Mouse (Mus musculus) midbrain, embryonic 12.5 days (tissue): ENCODE results near the gene Abhd12. TPM values are rescaled to one million over a fixed set of nuclear protein-coding genes. Genes with fewer than 3 reads are reported as not detected.

Experiments
- ATAC-seq: fragments of 200-750 bp; cut with Nextera tagmentation; 2 replicates; pipeline ENCODE4 v1.8.0; 2017; ENCODE audit warnings: low read depth, moderate TSS enrichment, moderate library complexity; ENCODE audit not compliant: low FRiP score
- H3K27ac ChIP-seq: fragments of 300-500 bp; sonication (generic); replicated peaks from 2 replicates; pipeline ENCODE4 v1.5.1; 2016; ENCODE audit warnings: mild to moderate bottlenecking
- H3K27me3 ChIP-seq: fragments of 300-500 bp; sonication (generic); 2 replicates; pipeline ENCODE4 v1.6.1; 2016; ENCODE audit warnings: mild to moderate bottlenecking
- H3K36me3 ChIP-seq: fragments of 300-500 bp; sonication (generic); 2 replicates; pipeline ENCODE4 v1.6.1; 2016
- H3K4me1 ChIP-seq: fragments of 300-500 bp; sonication (generic); 2 replicates; pipeline ENCODE4 v1.6.1; 2016
- H3K4me2 ChIP-seq: fragments of 300-500 bp; sonication (generic); replicated peaks from 2 replicates; pipeline ENCODE4 v1.6.1; 2016; ENCODE audit warnings: mild to moderate bottlenecking, moderate library complexity
- H3K4me3 ChIP-seq: fragments of 300-500 bp; sonication (generic); 2 replicates; pipeline ENCODE4 v1.5.1; 2016; ENCODE audit warnings: mild to moderate bottlenecking
- H3K9ac ChIP-seq: fragments of 300-500 bp; sonication (generic); replicated peaks from 2 replicates; pipeline ENCODE4 v1.6.1; 2016; ENCODE audit warnings: mild to moderate bottlenecking, moderate library complexity
- H3K9me3 ChIP-seq: fragments of 300-500 bp; sonication (generic); 2 replicates; pipeline ENCODE4 v1.6.1; 2016; ENCODE audit warnings: mild to moderate bottlenecking
- WGBS: fragments of 180-500 bp; shearing (Covaris S2); methylation state at CpG from one replicate; pipeline ENCODE4 v1.1.7; 2016; 5-methylcytosine and 5-hydroxymethylcytosine counted together
- polyA plus RNA-seq: library from polyadenylated mRNA; unstranded; fragments of >200 nt; fragmentation: Nextera tagmentation; extraction: Ambion mirVana; gene quantifications from 2 replicates; pipeline ENCODE4 v1.2.1, GENCODE M21; 2016

Gene Abhd12
- polyA plus RNA-seq, 1 experiment from 2014 or later = 65.5 TPM

DNA sequence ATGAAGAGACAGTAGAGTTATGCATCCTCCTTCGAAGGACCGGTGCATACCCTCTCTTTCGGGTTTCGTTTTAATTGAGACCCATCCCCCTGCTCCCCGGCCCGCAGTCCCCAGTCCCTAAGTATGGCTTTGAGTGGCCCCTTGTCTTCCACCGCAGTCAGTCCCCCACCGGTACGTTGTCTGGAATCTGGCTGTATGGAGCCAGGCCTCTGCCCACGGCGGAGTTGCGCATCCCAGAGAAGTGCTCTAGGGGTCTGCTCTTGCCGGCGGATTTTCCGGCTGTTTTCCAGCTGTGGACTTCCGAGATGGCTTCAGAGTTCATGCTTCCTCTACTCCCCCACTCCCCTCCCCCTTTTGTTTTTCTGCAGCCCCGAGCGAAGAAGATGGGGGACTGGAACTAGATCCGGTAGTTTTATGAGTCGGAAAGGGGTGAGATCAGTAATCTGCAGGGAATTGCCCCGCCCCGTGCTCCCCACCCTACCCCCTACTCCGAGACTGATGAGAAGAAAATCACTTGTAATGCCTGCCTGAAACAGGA, 117.2 kb downstream of the Abhd12 start:
- Histone ChIP-seq H3K4me2 (peak overlapping the region; percentile 96), H3K27me3 (peaks cover 8% of the 10 kb centered on the region), H3K9ac (peak overlapping the region; percentile 72), H3K4me3 (peak overlapping the region; percentile 81), H3K36me3 (0 out of 2 replicates have a peak, but pooled peaks cover 2% of the 10 kb centered on the region), H3K9me3 (no peaks in the 10 kb centered on the region), H3K4me1 (peaks cover 17% of the 10 kb centered on the region), H3K27ac (peak overlapping the region; percentile 54; the same call in 1 of the 2 replicates)
- 1% methylated on average over 23 of the region's 23 CpGs for WGBS
- peak; percentile 13 for ATAC-seq

DNA sequence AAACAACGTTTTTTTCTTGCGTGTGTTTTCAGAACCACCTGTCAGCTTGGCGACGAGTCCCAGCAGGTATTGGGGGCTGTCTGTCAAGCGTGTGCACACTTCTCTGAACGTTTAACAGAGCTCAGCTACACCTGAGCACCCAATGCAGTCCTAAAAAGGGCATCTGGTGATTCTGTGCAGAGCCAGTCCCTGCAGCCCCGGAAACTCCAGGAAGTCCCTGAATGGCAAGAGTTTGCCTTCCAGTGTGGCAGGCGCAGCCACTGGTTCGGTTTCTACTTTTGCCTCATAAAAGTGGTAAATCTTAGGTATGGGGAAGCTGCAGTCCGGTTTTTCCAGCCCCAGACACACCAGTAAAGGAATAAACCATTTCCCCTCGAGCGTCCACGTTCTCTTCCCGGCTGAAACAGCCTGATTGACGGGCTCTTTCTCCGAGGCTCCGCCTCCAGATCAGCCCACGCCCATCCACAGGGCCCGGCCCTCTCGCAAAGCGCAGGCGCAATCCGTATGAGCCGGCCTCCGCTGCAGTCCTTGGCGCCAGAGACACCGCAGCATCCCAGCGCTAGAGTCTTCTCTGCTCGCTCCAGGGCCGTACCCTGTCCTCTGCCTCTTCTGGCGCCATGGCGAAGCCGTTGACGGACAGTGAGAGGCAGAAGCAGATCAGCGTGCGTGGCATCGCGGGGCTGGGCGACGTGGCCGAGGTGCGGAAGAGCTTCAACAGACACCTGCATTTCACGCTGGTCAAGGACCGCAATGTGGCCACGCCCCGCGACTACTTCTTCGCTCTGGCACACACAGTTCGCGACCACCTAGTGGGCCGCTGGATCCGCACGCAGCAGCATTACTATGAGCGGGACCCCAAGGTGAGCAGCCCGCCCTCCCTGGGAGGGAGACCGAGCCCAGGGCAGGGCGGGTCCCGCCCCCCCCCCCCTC, 118.0 kb downstream of the Abhd12 start, which contains the start of gene Pygb:
Gene Pygb, plus strand, starts transcription at position 485 of the 930 bp plus-strand sequence.
- Histone ChIP-seq H3K27ac (peak within 1 kb of the TSS; percentile 54), H3K4me2 (peak within 1 kb of the TSS; percentile 96), H3K27me3 (peaks cover 8% of the 10 kb centered on the region), H3K9me3 (no peaks in the 10 kb centered on the region), H3K4me3 (peak within 1 kb of the TSS; percentile 81), H3K36me3 (no peaks in the 10 kb centered on the region), H3K9ac (peak within 1 kb of the TSS; percentile 72), H3K4me1 (peaks cover 17% of the 10 kb centered on the region)
- ATAC-seq = peak; percentile 97
- WGBS = 2% methylated on average over 54 of the region's 58 CpGs

DNA sequence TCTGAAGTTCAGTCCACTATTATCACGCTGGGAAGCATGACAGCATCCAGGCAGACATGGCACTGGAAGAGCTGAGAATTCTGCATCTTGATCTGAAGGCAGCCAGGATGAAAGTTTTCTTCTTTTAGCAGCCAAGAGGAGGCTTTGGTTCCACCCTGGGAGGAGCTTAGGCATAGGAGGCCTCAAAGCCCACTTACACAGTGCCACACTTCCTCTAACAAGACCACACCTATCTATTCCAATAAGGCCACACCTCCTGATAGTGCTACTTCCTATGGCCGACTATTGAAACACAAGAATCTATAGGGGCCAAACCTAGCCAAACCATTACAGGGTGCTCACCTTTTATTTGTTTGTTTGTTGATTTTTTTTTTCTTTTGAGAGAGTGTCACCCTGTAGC, 121.7 kb downstream of the Abhd12 start:
- WGBS = 76% methylated on average over 2 of the region's 2 CpGs
- Histone ChIP-seq H3K4me3 (no peak overlapping the region), H3K27me3 (peaks cover 8% of the 10 kb centered on the region), H3K4me2 (no peak overlapping the region), H3K9me3 (no peaks in the 10 kb centered on the region), H3K9ac (no peak overlapping the region), H3K36me3 (no peaks in the 10 kb centered on the region), H3K4me1 (peaks cover 9% of the 10 kb centered on the region), H3K27ac (no peak overlapping the region)
- ATAC-seq = no peak

Other genes with a start within 250 kb of the Abhd12 start
- gene Acss1, start 236.2 kb downstream of the Abhd12 start, polyA plus RNA-seq = 25.1 and 26.8 TPM in 2 replicates
- 0.09 and 0.13 TPM in 2 replicates for gene Vsx1, start 215.4 kb downstream of the Abhd12 start, polyA plus RNA-seq
- gene Entpd6, start 155.7 kb downstream of the Abhd12 start, polyA plus RNA-seq = 30.4 and 32.0 TPM in 2 replicates
- gene Pygb, start 118.0 kb downstream of the Abhd12 start, polyA plus RNA-seq = 77.4 and 80.1 TPM in 2 replicates
- 50.4 and 54.5 TPM in 2 replicates for gene Gins1, start 659 bp upstream of the Abhd12 start, polyA plus RNA-seq
- 14.5 and 16.0 TPM in 2 replicates for gene Ninl, start 134.6 kb upstream of the Abhd12 start, polyA plus RNA-seq
- gene Nanp, start 134.7 kb upstream of the Abhd12 start, polyA plus RNA-seq = 38.6 and 40.8 TPM in 2 replicates
- gene Gm14151, start 187.6 kb upstream of the Abhd12 start, polyA plus RNA-seq = not detected in 2 replicates
- not detected in 2 replicates for gene Gm14147, start 193.5 kb upstream of the Abhd12 start, polyA plus RNA-seq